Mouse (Mus musculus): ENCODE data around the gene Pde1c. TPM values are rescaled to one million over a fixed set of nuclear protein-coding genes. Genes with fewer than 3 reads are reported as not detected.

Pde1c gene
- total RNA-seq, 2 experiments from 2014 or later: 0.13 to 0.23 TPM

- DNase-seq: no peak
Measured at GRCm38 (mm10) chr6:56331432-56331831, 237.5 kb downstream of the Pde1c start.

- no peak for DNase-seq
Measured at GRCm38 (mm10) chr6:56328103-56328502, 240.8 kb downstream of the Pde1c start.

- DNase-seq: no peak
Measured at GRCm38 (mm10) chr6:56322799-56323198, 246.1 kb downstream of the Pde1c start.

- no peak for DNase-seq
Measured at GRCm38 (mm10) chr6:56310318-56310717, 258.6 kb downstream of the Pde1c start.

- no peak for DNase-seq
Measured at GRCm38 (mm10) chr6:56306066-56306465, 262.8 kb downstream of the Pde1c start.

- no peak for DNase-seq
Measured at GRCm38 (mm10) chr6:56292176-56292575, 276.7 kb downstream of the Pde1c start.

- DNase-seq: no peak
Measured at GRCm38 (mm10) chr6:56289307-56289706, 279.6 kb downstream of the Pde1c start.

GRCm38 (mm10) chr6:56284821-56285220 lies 284.1 kb downstream of the Pde1c start:
- no peak for DNase-seq

GRCm38 (mm10) chr6:56275461-56275860 lies 293.4 kb downstream of the Pde1c start:
- no peak for DNase-seq

- DNase-seq: no peak
Measured at GRCm38 (mm10) chr6:56271741-56272140, 297.2 kb downstream of the Pde1c start.

- DNase-seq: no peak
Measured at GRCm38 (mm10) chr6:56264509-56264908, 304.4 kb downstream of the Pde1c start.

GRCm38 (mm10) chr6:56260118-56260517 lies 308.8 kb downstream of the Pde1c start:
- DNase-seq: no peak

- no peak for DNase-seq
Measured at GRCm38 (mm10) chr6:56257555-56258297, 311.2 kb downstream of the Pde1c start.

GRCm38 (mm10) chr6:56250091-56250490 lies 318.8 kb downstream of the Pde1c start:
- no peak for DNase-seq

GRCm38 (mm10) chr6:56191426-56192140 lies 377.3 kb downstream of the Pde1c start:
- DNase-seq: no peak

GRCm38 (mm10) chr6:56176485-56176884 lies 392.4 kb downstream of the Pde1c start:
- DNase-seq: no peak

- DNase-seq: no peak
Measured at GRCm38 (mm10) chr6:56172172-56172571, 396.7 kb downstream of the Pde1c start.

GRCm38 (mm10) chr6:56168736-56169135 lies 400.2 kb downstream of the Pde1c start:
- no peak for DNase-seq

- no peak for DNase-seq
Measured at GRCm38 (mm10) chr6:56158217-56158616, 410.7 kb downstream of the Pde1c start.

GRCm38 (mm10) chr6:56156836-56157235 lies 412.1 kb downstream of the Pde1c start:
- DNase-seq: no peak

GRCm38 (mm10) chr6:56130493-56131159 lies 438.3 kb downstream of the Pde1c start:
- DNase-seq: no peak

- no peak for DNase-seq
Measured at GRCm38 (mm10) chr6:56099520-56100101, 469.3 kb downstream of the Pde1c start.

- DNase-seq: no peak
Measured at GRCm38 (mm10) chr6:56098427-56098826, 470.5 kb downstream of the Pde1c start.

Data from adrenal gland, postnatal 36 days (tissue).